Mouse (Mus musculus) ES-E14 (cell line): ENCODE data around the gene Tpk1.

Experiments used
- CHD2 ChIP-seq: IDR thresholded peaks from 2 replicates; pipeline ENCODE4 v1.6.1; 2014; ENCODE audit warnings: mild to moderate bottlenecking, low read depth, low read length, inconsistent platforms
- HCFC1 ChIP-seq: IDR thresholded peaks from 2 replicates; pipeline ENCODE4 v1.6.1; 2012; ENCODE audit warnings: low read length, inconsistent platforms, borderline replicate concordance; ENCODE audit not compliant: insufficient read depth
- MAFK ChIP-seq: IDR thresholded peaks from 2 replicates; pipeline ENCODE4 v1.6.1; 2014; ENCODE audit warnings: mild to moderate bottlenecking, low read depth, low read length, inconsistent platforms; ENCODE audit not compliant: insufficient read depth
- ZC3H11A ChIP-seq: IDR thresholded peaks from 2 replicates; pipeline ENCODE4 v1.6.1; 2012; ENCODE audit warnings: low read depth, mild to moderate bottlenecking, inconsistent platforms, low read length, borderline replicate concordance
- ZNF384 ChIP-seq: IDR thresholded peaks from 2 replicates; pipeline ENCODE4 v1.6.1; 2012; ENCODE audit warnings: low read depth, low read length, inconsistent platforms

- TF ChIP-seq ZC3H11A = no peak
- no peak for TF ChIP-seq MAFK
- TF ChIP-seq ZNF384 = no peak
- no peak for TF ChIP-seq HCFC1
- TF ChIP-seq CHD2 = no peak
Measured at GRCm38 (mm10) chr6:43476406-43476805, 189.7 kb downstream of the Tpk1 start.
